Mouse (Mus musculus) heart, adult 2 months (tissue): ENCODE results near the gene Crabp2. TPM values are rescaled to one million over a fixed set of nuclear protein-coding genes. Genes with fewer than 3 reads are reported as not detected.

Source experiments
- DNase-seq, 2 experiments: peaks; one replicate each; pipeline ENCODE4 v3.0.0; 2021
- H3K27ac ChIP-seq: fragments of 200-600 bp; 2 replicates; pipeline ENCODE4 v1.8.1; 2022
- H3K27me3 ChIP-seq: fragments of 200-500 bp; 2 replicates; pipeline ENCODE4 v1.6.1; 2012; ENCODE audit warnings: mild to moderate bottlenecking, low read length, inconsistent platforms, mixed read lengths; ENCODE audit not compliant: control insufficient read depth, insufficient read depth
- H3K36me3 ChIP-seq: fragments of 200-500 bp; 2 replicates; pipeline ENCODE4 v1.6.1; 2012; ENCODE audit warnings: low read length, inconsistent platforms; ENCODE audit not compliant: control insufficient read depth, insufficient read depth
- H3K4me1 ChIP-seq: fragments of 200-500 bp; 2 replicates; pipeline ENCODE4 v1.6.1; 2011; ENCODE audit warnings: low read length; ENCODE audit not compliant: control insufficient read depth, insufficient read depth
- H3K4me3 ChIP-seq: fragments of 200-600 bp; 2 replicates; pipeline ENCODE4 v1.8.1; 2022
- H3K79me2 ChIP-seq: fragments of 200-500 bp; replicated peaks from 2 replicates; pipeline ENCODE4 v1.6.1; 2012; ENCODE audit warnings: mild to moderate bottlenecking, inconsistent platforms, low read length, moderate library complexity, mixed read lengths; ENCODE audit not compliant: control insufficient read depth, insufficient read depth
- H3K9ac ChIP-seq: fragments of 200-500 bp; 2 replicates; pipeline ENCODE4 v1.6.1; 2012; ENCODE audit warnings: low read depth, mild to moderate bottlenecking, control low read depth, inconsistent platforms, low read length, mixed read lengths
- CTCF ChIP-seq: fragments of 200-600 bp; IDR thresholded peaks from 2 replicates; pipeline ENCODE4 v1.8.1; 2022; ENCODE audit warnings: antibody characterized with exemption, mild to moderate bottlenecking, moderate library complexity
- EP300 ChIP-seq: fragments of 200-500 bp; IDR thresholded peaks from 2 replicates; pipeline ENCODE4 v1.6.1; 2011; ENCODE audit warnings: low read depth, low read length, control low read depth; ENCODE audit not compliant: insufficient read depth
- POLR2A ChIP-seq: fragments of 200-500 bp; IDR thresholded peaks from 2 replicates; pipeline ENCODE4 v1.6.1; 2011; ENCODE audit warnings: mild to moderate bottlenecking, low read depth, low read length, control low read depth; ENCODE audit not compliant: insufficient read depth
- WGBS: fragments of 180-500 bp; shearing (Covaris S2); methylation state at CpG from one replicate; pipeline ENCODE4 v1.1.7; 2018; 5-methylcytosine and 5-hydroxymethylcytosine counted together
- intact Hi-C: fragments of 180-260 bp; cut with DNase I; formaldehyde crosslinking; loops from one replicate; pipeline ENCODE4 v1.15.1; 2025
- polyA plus RNA-seq: library from polyadenylated mRNA; depleted of rRNA; stranded (reverse); fragments of >200 nt; gene quantifications from 2 replicates; pipeline ENCODE4 v1.2.3, GENCODE M21; 2012
- total RNA-seq, 2 experiments: library from RNA; stranded (reverse); gene quantifications; 2 replicates each; pipeline ENCODE4 v1.2.3; 2021

Gene Crabp2
- total and polyA plus RNA-seq, 3 experiments = 0.25 TPM; not detected in 2

DNA sequence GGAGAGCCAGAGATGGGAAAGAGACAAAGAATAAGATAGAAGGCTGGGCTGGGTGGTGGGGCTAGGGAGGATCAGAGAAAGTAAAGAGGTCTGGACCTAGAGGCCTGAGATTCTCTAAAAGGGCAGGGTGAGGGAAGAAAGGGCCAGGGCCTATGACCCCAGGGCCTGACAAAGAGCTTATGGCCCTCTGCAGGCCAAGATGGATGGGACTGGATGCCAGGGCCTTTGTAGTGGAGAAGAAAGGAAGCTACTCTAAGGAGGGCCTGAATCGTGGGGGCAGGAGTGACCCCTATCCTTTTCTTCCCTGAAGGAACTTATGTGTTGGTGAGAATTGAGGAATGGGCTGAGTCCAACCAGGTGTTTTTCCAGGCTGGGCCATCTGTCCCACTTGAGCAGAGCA, 9.6 kb downstream of the Crabp2 start:
- no peaks in the 10 kb centered on the region for H3K27me3 ChIP-seq
- H3K27ac ChIP-seq = no peak overlapping the region
- no peak for DNase-seq
- WGBS = 63% methylated on average over 1 of the region's 1 CpGs
- intact Hi-C loops = no loop called here
- H3K79me2 ChIP-seq = no peaks in the 10 kb centered on the region
- H3K4me1 ChIP-seq = no peaks in the 10 kb centered on the region
- H3K9ac ChIP-seq = no peak overlapping the region
- no peak overlapping the region for H3K4me3 ChIP-seq
- H3K36me3 ChIP-seq = no peaks in the 10 kb centered on the region
- TF ChIP-seq EP300 = no peak
- TF ChIP-seq POLR2A = no peak
- no peak for TF ChIP-seq CTCF

DNA sequence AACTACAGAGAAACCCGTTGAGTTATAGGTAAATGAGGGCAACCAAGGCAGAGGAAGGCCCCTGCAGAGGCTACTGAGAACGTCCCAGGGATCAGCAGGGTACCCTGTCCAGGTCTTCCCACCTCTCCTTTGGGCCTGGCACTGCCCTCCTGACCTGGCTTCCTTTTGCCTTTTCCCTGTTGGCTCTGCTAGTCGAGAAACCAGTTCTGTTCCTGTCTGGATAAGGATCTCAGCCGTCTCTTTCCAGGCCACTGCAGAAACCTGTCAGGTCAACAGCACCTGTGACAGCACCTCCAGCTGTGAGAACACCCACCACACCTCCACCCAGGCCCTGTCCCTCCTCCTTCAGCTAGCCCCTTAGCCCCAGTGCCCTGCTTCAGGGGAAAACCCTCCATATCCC, 10.0 kb downstream of the Crabp2 start:
- Histone ChIP-seq H3K79me2 (no peaks in the 10 kb centered on the region), H3K27me3 (no peaks in the 10 kb centered on the region), H3K4me1 (no peaks in the 10 kb centered on the region), H3K36me3 (no peaks in the 10 kb centered on the region), H3K27ac (no peak overlapping the region), H3K4me3 (no peak overlapping the region), H3K9ac (no peak overlapping the region)
- 46% methylated on average over 4 of the region's 4 CpGs for WGBS
- intact Hi-C loops = no loop called here
- DNase-seq = no peak
- TF ChIP-seq POLR2A (no peak), EP300 (no peak)

DNA sequence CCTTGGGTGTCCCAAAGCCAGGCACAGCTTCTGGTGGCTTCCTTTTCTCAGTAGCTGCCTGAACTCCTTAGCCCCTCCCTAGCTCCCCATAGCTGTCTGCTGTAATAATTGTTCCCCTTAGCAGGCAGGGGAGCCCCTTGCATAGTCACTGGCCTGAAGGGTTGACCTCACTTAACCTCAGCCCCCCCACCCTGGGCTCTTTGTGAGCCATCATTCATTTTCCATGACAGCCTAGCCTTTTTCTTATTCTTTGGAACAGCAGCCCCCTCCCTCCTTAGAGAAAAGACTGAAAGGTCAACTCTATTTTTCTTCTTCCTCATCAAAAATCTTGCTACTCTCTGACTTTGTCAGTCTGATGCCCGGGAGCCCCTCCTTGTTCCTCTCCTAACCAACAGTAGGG, 10.5 kb downstream of the Crabp2 start:
- Histone ChIP-seq H3K4me1 (no peaks in the 10 kb centered on the region), H3K4me3 (no peak overlapping the region), H3K27me3 (no peaks in the 10 kb centered on the region), H3K79me2 (no peaks in the 10 kb centered on the region), H3K9ac (no peak overlapping the region), H3K36me3 (no peaks in the 10 kb centered on the region), H3K27ac (no peak overlapping the region)
- DNase-seq = no peak
- no peak for TF ChIP-seq EP300
- TF ChIP-seq POLR2A = no peak
- TF ChIP-seq CTCF = no peak
- WGBS = 87% methylated on average over 1 of the region's 1 CpGs
- intact Hi-C loops = no loop called here

DNA sequence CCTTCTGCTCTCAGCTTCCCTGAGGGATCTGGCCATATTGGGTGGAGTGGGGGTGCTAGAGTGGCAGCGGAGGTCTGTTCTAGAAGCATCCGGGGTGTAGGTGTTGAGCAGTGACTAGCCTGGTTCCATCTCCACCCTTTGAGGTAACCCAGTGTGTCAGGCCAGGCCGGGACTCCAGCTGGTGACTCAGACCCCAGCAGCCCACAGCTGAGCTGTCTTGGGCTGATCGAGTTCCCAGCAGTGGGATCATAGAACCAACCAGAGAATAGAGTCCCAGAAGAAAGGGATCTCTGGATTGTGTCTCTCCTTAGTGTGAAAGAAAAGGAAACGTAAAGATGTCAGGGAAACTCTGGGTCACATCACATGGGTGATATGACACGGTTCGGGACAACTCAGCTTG, 10.9 kb downstream of the Crabp2 start:
- no peak overlapping the region for H3K9ac ChIP-seq
- no peaks in the 10 kb centered on the region for H3K36me3 ChIP-seq
- no peaks in the 10 kb centered on the region for H3K79me2 ChIP-seq
- H3K4me1 ChIP-seq = no peaks in the 10 kb centered on the region
- H3K27me3 ChIP-seq = no peaks in the 10 kb centered on the region
- intact Hi-C loops = no loop called here
- TF ChIP-seq CTCF (no peak), POLR2A (no peak), EP300 (no peak)
- H3K27ac ChIP-seq = no peak overlapping the region
- DNase-seq = no peak
- 74% methylated on average over 7 of the region's 7 CpGs for WGBS
- H3K4me3 ChIP-seq = no peak overlapping the region

DNA sequence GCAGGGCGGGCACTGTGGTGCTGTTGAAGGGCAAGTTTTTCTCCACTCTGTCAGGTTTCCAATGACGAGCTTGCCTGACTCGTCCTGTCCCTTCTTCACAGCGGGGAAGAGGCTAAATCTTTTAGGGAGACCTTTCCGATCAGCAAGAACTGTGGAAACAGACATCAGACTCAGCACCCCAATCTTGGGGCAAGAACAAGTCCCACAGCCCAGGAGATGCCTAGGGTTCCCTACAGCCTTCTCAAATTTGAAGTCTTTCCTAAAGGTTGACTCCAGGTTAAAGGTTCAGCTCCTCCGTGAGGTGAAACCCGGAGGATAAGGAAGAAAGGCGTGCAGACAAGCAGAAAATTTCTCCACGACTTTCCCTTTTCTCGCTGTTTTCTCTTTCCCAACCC, 11.7 kb downstream of the Crabp2 start:
- H3K27ac ChIP-seq = peak overlapping the region; percentile 70
- WGBS = 18% methylated on average over 10 of the region's 10 CpGs
- intact Hi-C loops = no loop called here

DNA sequence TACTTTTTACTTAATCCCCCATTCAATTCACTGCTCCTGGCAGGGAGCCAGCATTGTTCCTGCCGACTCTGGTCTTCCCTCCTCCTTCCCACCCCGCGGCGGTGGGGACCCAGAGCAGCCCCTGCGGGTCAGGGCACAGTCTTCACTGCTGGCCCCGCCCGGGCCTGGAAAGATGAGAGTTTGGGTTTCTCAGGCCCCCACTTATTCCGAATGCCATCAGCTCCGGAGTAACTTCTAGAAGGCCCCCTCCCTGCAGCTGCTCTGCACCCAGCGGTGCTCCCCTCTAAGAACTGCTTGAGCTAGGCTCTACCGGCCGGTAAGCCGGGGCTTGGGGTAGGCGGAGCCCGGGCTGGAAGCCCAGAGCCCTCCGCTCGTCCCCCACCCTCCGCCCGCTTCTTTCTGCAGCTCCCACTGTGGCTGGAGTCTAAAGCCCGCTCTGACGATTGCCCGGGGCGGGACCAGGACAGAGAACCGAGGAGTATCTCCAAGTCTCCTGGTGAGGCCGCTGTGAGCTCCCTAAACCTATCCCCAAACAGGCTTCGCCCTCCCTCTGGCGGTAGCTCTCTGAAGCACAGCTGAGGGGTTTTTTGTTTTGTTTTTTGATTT, 12.2 kb downstream of the Crabp2 start:
- WGBS = 1% methylated on average over 27 of the region's 27 CpGs
- Histone ChIP-seq H3K4me1 (no peaks in the 10 kb centered on the region), H3K36me3 (no peaks in the 10 kb centered on the region), H3K79me2 (no peaks in the 10 kb centered on the region), H3K4me3 (peak overlapping the region; percentile 60), H3K27ac (peak overlapping the region; percentile 70), H3K9ac (peak overlapping the region; percentile 73), H3K27me3 (no peaks in the 10 kb centered on the region)
- intact Hi-C loops = loop anchor here (1.0 kb wide), 1 partner anchor 25 kb away; no protein-coding TSS in a partner anchor
- TF ChIP-seq EP300 (peak; percentile 69; the same call in 1 of the 2 replicates), CTCF (peak; percentile 82), POLR2A (peak; percentile 31; the same call in 1 of the 2 replicates)
- DNase-seq = peak; percentile 88 to 91

More for the DNA sequence above, 11.7 kb downstream of the Crabp2 start:
- H3K4me3 ChIP-seq = peak overlapping the region; percentile 60
- no peaks in the 10 kb centered on the region for H3K36me3 ChIP-seq
- no peaks in the 10 kb centered on the region for H3K27me3 ChIP-seq
- no peak overlapping the region; the same call in none of the 2 replicates for H3K9ac ChIP-seq
- TF ChIP-seq POLR2A (no peak), CTCF (no peak), EP300 (no peak)
- H3K4me1 ChIP-seq = no peaks in the 10 kb centered on the region
- DNase-seq = no peak
- no peaks in the 10 kb centered on the region for H3K79me2 ChIP-seq
